In the genomic region with DNA sequence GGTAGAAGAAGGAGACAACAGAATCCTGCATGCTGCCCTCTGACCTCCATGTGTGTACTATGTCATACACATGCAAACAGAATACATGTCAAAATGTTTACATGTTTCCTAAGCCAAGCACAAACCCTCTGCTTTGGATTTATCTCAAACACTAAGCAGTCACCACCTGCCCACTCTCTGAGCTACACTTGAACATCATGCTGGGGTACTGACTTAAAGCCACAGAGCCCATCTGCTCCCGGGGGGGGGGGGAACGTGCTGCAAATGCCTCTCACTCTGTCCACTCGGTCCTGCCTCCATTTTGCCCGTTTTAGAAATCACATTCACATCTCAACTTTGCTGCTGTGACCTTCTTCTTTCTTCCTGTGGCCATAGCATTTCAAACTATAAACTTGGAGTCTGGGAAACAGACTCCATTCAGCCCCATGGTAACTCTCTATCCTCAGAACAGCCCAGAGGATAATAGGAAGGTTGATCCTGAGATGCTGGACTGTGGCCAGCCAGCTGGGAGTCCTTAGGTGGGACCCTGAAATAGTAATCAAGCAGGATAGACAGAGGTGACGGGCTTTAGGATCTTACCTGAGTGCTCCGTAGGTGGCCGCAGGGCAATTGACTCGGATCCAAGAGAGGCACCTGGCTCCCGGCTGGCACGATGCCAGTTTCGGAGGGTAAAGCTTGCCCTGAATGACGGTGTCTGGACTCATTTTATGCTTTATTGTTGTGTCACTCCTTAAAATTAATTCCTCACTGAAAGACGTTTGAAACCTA, we compare ENCODE assay signal across 13 mouse cellular contexts. TPM values are rescaled to one million over a fixed set of nuclear protein-coding genes. Genes with fewer than 3 reads are reported as not detected.
DNase-seq lines count a peak whose midpoint lies in the region; ATAC-seq and TF ChIP-seq lines count a peak whose summit lies in the region.
"Had no signal": no experiment of that assay in that cellular context is flagged by ENCODE, and none has a peak within 500 bp of the region (broad histone marks: within the 10 kb centered on the region; RNA-seq: fewer than 3 reads in every experiment).

No protein-coding gene starts in this region.

- no peaks in the 10 kb centered on the region for H3K27me3 ChIP-seq in forebrain, embryonic 13.5 days
- H3K27me3 ChIP-seq in forebrain, embryonic 12.5 days: no peaks in the 10 kb centered on the region
- H3K27me3 ChIP-seq in midbrain, postnatal 0 days (ENCODE audit: insufficient read depth, low read length): no peaks in the 10 kb centered on the region
- H3K27me3 ChIP-seq in midbrain, embryonic 15.5 days (replicated peaks): no peaks in the 10 kb centered on the region
- no peaks in the 10 kb centered on the region for H3K27me3 ChIP-seq in stomach, embryonic 16.5 days (ENCODE audit: control insufficient read depth, insufficient read depth, low read length)
- no peaks in the 10 kb centered on the region for H3K27me3 ChIP-seq in heart, adult 2 months (ENCODE audit: control insufficient read depth, insufficient read depth, low read length)
- H3K27me3 ChIP-seq: midbrain, embryonic 13.5 days had no signal

- peak; percentile 45; the same call in 1 of the 2 replicates for ATAC-seq in forebrain, embryonic 13.5 days
- ATAC-seq in forebrain, embryonic 12.5 days (ENCODE audit: low FRiP score): no peak
- no peak for ATAC-seq in midbrain, postnatal 0 days (ENCODE audit: low FRiP score)
- no peak for ATAC-seq in midbrain, embryonic 15.5 days (replicated peaks)
- peak; percentile 60 for ATAC-seq in stomach, embryonic 16.5 days (ENCODE audit: insufficient read depth, low FRiP score)
- ATAC-seq: midbrain, embryonic 13.5 days had no signal

- H3K4me3 ChIP-seq in forebrain, embryonic 13.5 days: no peak overlapping the region
- no peak overlapping the region for H3K4me3 ChIP-seq in forebrain, embryonic 12.5 days (replicated peaks)
- H3K4me3 ChIP-seq in midbrain, postnatal 0 days (ENCODE audit: low read depth, low read length): no peak overlapping the region
- H3K4me3 ChIP-seq in midbrain, embryonic 15.5 days: no peak overlapping the region
- H3K4me3 ChIP-seq in stomach, embryonic 16.5 days (replicated peaks; ENCODE audit: low read length): no peak overlapping the region
- no peak overlapping the region for H3K4me3 ChIP-seq in heart, adult 2 months
- H3K4me3 ChIP-seq: midbrain, embryonic 13.5 days had no signal

- no peaks in the 10 kb centered on the region for H3K9me3 ChIP-seq in forebrain, embryonic 13.5 days (replicated peaks)
- no peaks in the 10 kb centered on the region for H3K9me3 ChIP-seq in forebrain, embryonic 12.5 days
- no peaks in the 10 kb centered on the region for H3K9me3 ChIP-seq in midbrain, postnatal 0 days (ENCODE audit: low read length)
- no peaks in the 10 kb centered on the region for H3K9me3 ChIP-seq in midbrain, embryonic 15.5 days
- no peaks in the 10 kb centered on the region for H3K9me3 ChIP-seq in stomach, embryonic 16.5 days (replicated peaks; ENCODE audit: control insufficient read depth, low read length)
- H3K9me3 ChIP-seq: midbrain, embryonic 13.5 days had no signal

- H3K36me3 ChIP-seq in forebrain, embryonic 13.5 days (ENCODE audit: poor library complexity, severe bottlenecking): no peaks in the 10 kb centered on the region
- no peaks in the 10 kb centered on the region for H3K36me3 ChIP-seq in forebrain, embryonic 12.5 days (replicated peaks)
- no peaks in the 10 kb centered on the region for H3K36me3 ChIP-seq in midbrain, postnatal 0 days (ENCODE audit: insufficient read depth, low read length)
- H3K36me3 ChIP-seq in midbrain, embryonic 15.5 days (replicated peaks): no peaks in the 10 kb centered on the region
- no peaks in the 10 kb centered on the region for H3K36me3 ChIP-seq in stomach, embryonic 16.5 days (ENCODE audit: control insufficient read depth, insufficient read depth, low read length)
- no peaks in the 10 kb centered on the region for H3K36me3 ChIP-seq in heart, adult 2 months (ENCODE audit: control insufficient read depth, insufficient read depth, low read length)
- H3K36me3 ChIP-seq: midbrain, embryonic 13.5 days had no signal

- no peak overlapping the region for H3K4me2 ChIP-seq in forebrain, embryonic 13.5 days
- H3K4me2 ChIP-seq in forebrain, embryonic 12.5 days: no peak overlapping the region
- H3K4me2 ChIP-seq in midbrain, postnatal 0 days (ENCODE audit: low read depth, low read length, poor library complexity, severe bottlenecking): no peak overlapping the region
- H3K4me2 ChIP-seq in midbrain, embryonic 15.5 days: no peak overlapping the region
- no peak overlapping the region for H3K4me2 ChIP-seq in stomach, embryonic 16.5 days (ENCODE audit: low read depth, low read length)
- H3K4me2 ChIP-seq: midbrain, embryonic 13.5 days had no signal

- peak; percentile 32 for DNase-seq in midbrain, postnatal 0 days (ENCODE audit: low spot score)
- peak; percentile 41 for DNase-seq in kidney, adult 18-20 months
- DNase-seq in heart, adult 2 months: no peak
- no peak for DNase-seq in retina, embryonic 14.5 days (ENCODE audit: low spot score)
- DNase-seq: heart, postnatal 14 days; thymus, postnatal 36 days had no signal

- H3K79me2 ChIP-seq in heart, adult 2 months (replicated peaks; ENCODE audit: control insufficient read depth, insufficient read depth, low read length): no peaks in the 10 kb centered on the region

- WGBS in forebrain, embryonic 13.5 days: 67% methylated on average over 13 of the region's 13 CpGs
- WGBS in forebrain, embryonic 12.5 days: 65% methylated on average over 13 of the region's 13 CpGs
- 67% methylated on average over 13 of the region's 13 CpGs for WGBS in midbrain, postnatal 0 days
- WGBS in midbrain, embryonic 15.5 days: 70% methylated on average over 13 of the region's 13 CpGs
- WGBS in stomach, embryonic 16.5 days: 68% methylated on average over 13 of the region's 13 CpGs
- WGBS in heart, adult 2 months: 76% methylated on average over 13 of the region's 13 CpGs

- TF ChIP-seq CTCF in midbrain, postnatal 0 days (IDR thresholded peaks at IDR 0.05): no peak
- TF ChIP-seq CTCF in heart, adult 2 months (IDR thresholded peaks at IDR 0.05): no peak

- H3K27ac ChIP-seq in forebrain, embryonic 13.5 days: 0 out of 2 replicates have a peak overlapping the region, but pooled peaks have one; percentile 1
- no peak overlapping the region for H3K27ac ChIP-seq in forebrain, embryonic 12.5 days
- no peak overlapping the region for H3K27ac ChIP-seq in midbrain, postnatal 0 days (ENCODE audit: low read depth, low read length)
- H3K27ac ChIP-seq in midbrain, embryonic 15.5 days: no peak overlapping the region
- H3K27ac ChIP-seq in stomach, embryonic 16.5 days (ENCODE audit: low read length): no peak overlapping the region
- no peak overlapping the region for H3K27ac ChIP-seq in heart, adult 2 months
- H3K27ac ChIP-seq: liver, embryonic 14.5 days; midbrain, embryonic 13.5 days had no signal

- intact Hi-C loops in heart, adult 2 months (cut with DNase I): no loop called here

- peaks cover 13% of the 10 kb centered on the region for H3K4me1 ChIP-seq in forebrain, embryonic 13.5 days
- H3K4me1 ChIP-seq in forebrain, embryonic 12.5 days: no peaks in the 10 kb centered on the region; the same call in 1 of the 2 replicates
- no peaks in the 10 kb centered on the region for H3K4me1 ChIP-seq in midbrain, postnatal 0 days (ENCODE audit: insufficient read depth, low read length)
- peaks cover 3% of the 10 kb centered on the region; the same call in 1 of the 2 replicates for H3K4me1 ChIP-seq in midbrain, embryonic 15.5 days
- H3K4me1 ChIP-seq in stomach, embryonic 16.5 days (ENCODE audit: control insufficient read depth, insufficient read depth, low read length): no peaks in the 10 kb centered on the region
- H3K4me1 ChIP-seq in heart, adult 2 months (ENCODE audit: control insufficient read depth, insufficient read depth, low read length): no peaks in the 10 kb centered on the region

- no peak for TF ChIP-seq EP300 in heart, adult 2 months (IDR thresholded peaks at IDR 0.05; ENCODE audit: insufficient read depth, low read depth, low read length)

- no peak overlapping the region for H3K9ac ChIP-seq in forebrain, embryonic 13.5 days
- no peak overlapping the region for H3K9ac ChIP-seq in forebrain, embryonic 12.5 days
- no peak overlapping the region for H3K9ac ChIP-seq in midbrain, postnatal 0 days (replicated peaks; ENCODE audit: low read length, poor library complexity, severe bottlenecking)
- no peak overlapping the region for H3K9ac ChIP-seq in midbrain, embryonic 15.5 days
- no peak overlapping the region for H3K9ac ChIP-seq in stomach, embryonic 16.5 days (ENCODE audit: low read length)
- H3K9ac ChIP-seq in heart, adult 2 months (ENCODE audit: low read depth, low read length): no peak overlapping the region
- H3K9ac ChIP-seq: liver, embryonic 14.5 days; midbrain, embryonic 13.5 days had no signal

- no peak for TF ChIP-seq POLR2A in heart, adult 2 months (IDR thresholded peaks at IDR 0.05; ENCODE audit: insufficient read depth, low read depth, low read length)

RNA-seq across cellular contexts. Expression of gene Adamts18, which starts 17.0 kb away (rescaled TPM):
- polyA plus RNA-seq in forebrain, embryonic 13.5 days (2015; fragmentation: Nextera tagmentation; extraction: Ambion mirVana): 8.3 and 14.3 TPM in 2 replicates
- 3.8 and 5.6 TPM in 2 replicates for polyA plus RNA-seq in forebrain, embryonic 12.5 days (2016; fragmentation: Nextera tagmentation; extraction: Ambion mirVana)
- total RNA-seq in midbrain, postnatal 0 days (2014; rRNA removed): 4.9 and 5.9 TPM in 2 replicates
- 3.0 and 3.2 TPM in 2 replicates for polyA plus RNA-seq in midbrain, postnatal 0 days (2015; fragmentation: Nextera tagmentation; extraction: Ambion mirVana)
- polyA plus RNA-seq in midbrain, embryonic 15.5 days (2015; fragmentation: Nextera tagmentation; extraction: Ambion mirVana): 3.2 and 3.4 TPM in 2 replicates
- 0.96 and 1.6 TPM in 2 replicates for polyA plus RNA-seq in stomach, embryonic 16.5 days (2015; fragmentation: Nextera tagmentation; extraction: Ambion mirVana)
- not detected for total RNA-seq in heart, adult 2 months (2021)
- polyA plus RNA-seq in heart, adult 2 months (2012; rRNA removed): 0.04 TPM in 1 of 2 replicates, not detected in the other
- total RNA-seq: MEL had no signal

Comparison
In these comparisons a context has a peak if more than half of its experiments do, and no peak if none do; other contexts are left out.
1. ATAC-seq: peak in forebrain, embryonic 13.5 days (single experiment) and stomach, embryonic 16.5 days (single experiment); none in forebrain, embryonic 12.5 days (single experiment), midbrain, postnatal 0 days (single experiment) and midbrain, embryonic 15.5 days (single experiment).
2. DNase-seq: peak in midbrain, postnatal 0 days (single experiment) and kidney, adult 18-20 months (single experiment); none in heart, adult 2 months (0 of 2) and retina, embryonic 14.5 days (single experiment).